Mouse (Mus musculus) layer of hippocampus, postnatal 25 days (tissue): ENCODE measurements at regions not wholly inside any gene's neighbourhood (a gene's known extent, or its start where the extent isn't known, plus 50 kb on each side); places are given as distances from the start of the nearest gene placed in this dataset.

ENCODE experiments used
- DNase-seq, 2 experiments: peaks; one replicate each; pipeline ENCODE4 v3.0.0; 2022; ENCODE audit warnings: mixed read lengths in 2 of 2, low spot score in 1 of 2; ENCODE audit errors: extremely low spot score in 1 of 2

DNA sequence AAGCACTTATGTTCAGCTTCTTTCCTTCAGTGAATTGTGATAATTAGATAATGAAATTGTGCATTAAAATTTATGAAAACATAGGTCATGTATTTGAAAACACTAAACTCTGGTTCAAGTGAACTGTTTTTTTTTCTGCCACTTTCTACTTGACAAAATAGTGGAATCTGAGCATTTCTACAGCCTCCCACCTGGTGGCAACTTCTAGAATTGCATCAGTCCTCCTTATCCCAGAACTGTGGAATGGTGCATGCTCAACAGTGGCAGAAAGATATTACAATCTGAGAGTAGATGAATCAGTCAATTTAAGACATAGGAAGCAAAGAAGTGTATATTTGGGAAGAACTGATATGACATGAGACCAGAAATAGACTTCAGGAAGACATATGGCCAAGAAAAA, 84.1 kb upstream of the Gm28269 start:
- DNase-seq, result peak in 1 of 2 experiments; percentile 43

GRCm38 (mm10) chrX:21809212-21809611, 64.3 kb upstream of the Gm28269 start:
- DNase-seq, result no peak

- DNase-seq, result no peak
Observed at GRCm38 (mm10) chrX:21801834-21802233, 56.9 kb upstream of the Gm28269 start.
